Mouse (Mus musculus) G1E (cell line): ENCODE results near the gene Ppp1r15b.

Source experiments
- CTCF ChIP-seq: IDR thresholded peaks from 2 replicates; pipeline ENCODE4 v1.5.1; 2012; ENCODE audit warnings: low read depth, low read length, inconsistent platforms, mixed read lengths
- POLR2AphosphoS5 ChIP-seq: IDR thresholded peaks from 2 replicates; pipeline ENCODE4 v1.6.1; 2012; ENCODE audit warnings: low read depth, low read length, inconsistent platforms; ENCODE audit not compliant: insufficient replicate concordance

DNA sequence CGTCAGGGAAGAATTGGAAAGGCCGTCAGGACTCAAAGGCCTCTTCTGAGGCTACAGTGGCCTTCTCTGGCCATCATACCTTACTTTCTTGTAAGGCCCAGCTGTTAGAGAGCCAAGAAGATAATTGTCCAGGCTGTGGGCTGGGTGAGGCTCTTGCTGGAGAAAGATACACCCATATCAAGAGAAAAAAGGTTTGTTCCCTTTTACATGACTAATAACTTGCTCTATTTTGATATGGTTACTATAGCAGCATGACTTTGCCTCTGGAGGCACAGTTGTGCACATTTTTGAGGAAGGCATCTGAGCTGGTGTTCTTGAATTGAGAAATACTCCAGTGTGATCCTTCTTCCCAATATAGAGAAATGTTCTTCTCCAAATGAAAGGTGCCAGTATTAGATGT, 2.5 kb downstream of the Ppp1r15b start:
- TF ChIP-seq CTCF (no peak), POLR2AphosphoS5 (no peak)
